Mouse (Mus musculus) thymus, adult 2 months (tissue): ENCODE measurements around the gene Tifa.

Source experiments
- CTCF ChIP-seq: fragments of 200-500 bp; IDR thresholded peaks from 2 replicates; pipeline ENCODE4 v1.5.1; 2012; ENCODE audit warnings: mild to moderate bottlenecking, control low read depth, low read length, moderate library complexity, borderline replicate concordance; ENCODE audit not compliant: control insufficient read depth, poor library complexity, insufficient read depth; ENCODE audit errors: extremely low read depth
- POLR2A ChIP-seq: fragments of 200-500 bp; IDR thresholded peaks from 2 replicates; pipeline ENCODE4 v1.6.1; 2012; ENCODE audit warnings: mild to moderate bottlenecking, low read length, control low read depth, moderate library complexity; ENCODE audit not compliant: control insufficient read depth, poor library complexity, insufficient read depth; ENCODE audit errors: extremely low read depth

- TF ChIP-seq POLR2A = no peak
- TF ChIP-seq CTCF = no peak
These were observed 11.6 kb downstream of the Tifa start for GRCm38 (mm10) chr3:127801162-127801561.
